Mouse (Mus musculus) limb, embryonic 10.5 days (tissue): Measurements from ENCODE around the gene Lca5. TPM values are rescaled to one million over a fixed set of nuclear protein-coding genes. Genes with fewer than 3 reads are reported as not detected.
A peak's percentile ranks its signal among the peaks of the same experiment; 100 is the strongest.

Experiments used
- DNase-seq: peaks from one replicate; pipeline ENCODE4 v3.0.0-alpha.2; 2017; ENCODE audit warnings: low spot score
- H3K27ac ChIP-seq: fragments of 300-500 bp; sonication (generic); 2 replicates; pipeline ENCODE4 v1.5.1; 2016; ENCODE audit warnings: mild to moderate bottlenecking
- H3K27me3 ChIP-seq: fragments of 300-500 bp; sonication (generic); 2 replicates; pipeline ENCODE4 v1.6.1; 2016; ENCODE audit warnings: low read depth, mild to moderate bottlenecking; ENCODE audit not compliant: poor library complexity, severe bottlenecking
- H3K36me3 ChIP-seq: fragments of 300-500 bp; sonication (generic); 2 replicates; pipeline ENCODE4 v1.6.1; 2016; ENCODE audit warnings: mild to moderate bottlenecking, moderate library complexity
- H3K4me1 ChIP-seq: fragments of 300-500 bp; sonication (generic); 2 replicates; pipeline ENCODE4 v1.6.1; 2016
- H3K4me3 ChIP-seq: fragments of 300-500 bp; sonication (generic); 2 replicates; pipeline ENCODE4 v1.5.1; 2016; ENCODE audit warnings: mild to moderate bottlenecking, moderate library complexity
- H3K9me3 ChIP-seq: fragments of 300-500 bp; sonication (generic); replicated peaks from 2 replicates; pipeline ENCODE4 v1.6.1; 2016; ENCODE audit warnings: mild to moderate bottlenecking
- WGBS: fragments of 180-500 bp; shearing (Covaris S2); methylation state at CpG from one replicate; pipeline ENCODE4 v1.1.7; 2016; 5-methylcytosine and 5-hydroxymethylcytosine counted together
- polyA plus RNA-seq: library from polyadenylated mRNA; unstranded; fragments of >200 nt; fragmentation: Nextera tagmentation; extraction: Ambion mirVana; gene quantifications from 2 replicates; pipeline ENCODE4 v1.2.1, GENCODE M21; 2016

Gene Lca5
- polyA plus RNA-seq, 1 experiment from 2014 or later, result 17.3 TPM

DNA sequence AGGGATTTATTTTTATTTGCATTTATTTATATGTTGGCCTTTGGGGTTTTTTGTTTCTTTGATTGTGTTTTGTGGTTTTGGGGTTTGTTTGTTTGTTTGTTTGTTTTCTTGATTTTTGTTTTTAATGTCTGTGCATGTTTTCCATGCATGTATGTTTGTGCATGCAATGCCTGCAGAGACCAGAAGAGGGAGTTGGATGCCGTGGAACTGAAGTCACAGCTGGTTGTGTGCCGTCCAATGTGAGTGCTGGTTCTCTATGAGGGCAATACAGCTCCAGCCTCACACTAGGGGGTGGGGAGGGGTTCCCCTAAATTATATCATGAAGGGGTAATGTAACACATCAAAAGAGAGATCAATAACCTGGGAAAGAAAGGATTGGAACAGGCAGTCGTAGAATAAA, 58.2 kb downstream of the Lca5 start:
- Histone ChIP-seq H3K27ac (no peak overlapping the region), H3K36me3 (no peaks in the 10 kb centered on the region), H3K27me3 (no peaks in the 10 kb centered on the region), H3K4me1 (no peaks in the 10 kb centered on the region), H3K4me3 (no peak overlapping the region), H3K9me3 (no peaks in the 10 kb centered on the region)
- peak; percentile 45 for DNase-seq
- WGBS, result 57% methylated on average over 3 of the region's 3 CpGs

DNA sequence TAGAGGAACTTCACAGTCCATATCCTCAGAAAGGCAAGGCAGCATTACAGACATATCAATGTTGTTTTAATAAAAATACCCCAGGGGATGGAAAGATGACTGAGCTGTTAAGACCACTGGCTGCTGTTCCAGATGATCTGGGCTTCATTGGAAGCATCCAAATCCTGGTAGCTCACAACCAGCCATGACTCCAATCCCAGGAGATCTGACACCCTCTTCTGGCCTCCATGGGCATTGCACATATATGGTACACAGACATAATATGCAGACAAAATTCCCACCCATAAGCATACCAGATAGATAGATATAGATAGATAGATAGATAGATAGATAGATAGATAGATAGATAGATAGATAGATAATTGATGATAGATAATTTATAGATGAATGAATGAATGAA, 59.6 kb downstream of the Lca5 start:
- H3K4me3 ChIP-seq, result no peak overlapping the region
- H3K36me3 ChIP-seq, result no peaks in the 10 kb centered on the region
- no peaks in the 10 kb centered on the region for H3K9me3 ChIP-seq
- H3K27ac ChIP-seq, result no peak overlapping the region
- H3K27me3 ChIP-seq, result no peaks in the 10 kb centered on the region
- peak; percentile 43 for DNase-seq
- H3K4me1 ChIP-seq, result no peaks in the 10 kb centered on the region

- H3K36me3 ChIP-seq, result no peaks in the 10 kb centered on the region
- H3K4me1 ChIP-seq, result no peaks in the 10 kb centered on the region
- DNase-seq, result no peak
- 89% methylated on average over 10 of the region's 10 CpGs for WGBS
- H3K4me3 ChIP-seq, result no peak overlapping the region
- H3K27me3 ChIP-seq, result no peaks in the 10 kb centered on the region
- no peaks in the 10 kb centered on the region for H3K9me3 ChIP-seq
- H3K27ac ChIP-seq, result no peak overlapping the region
Measured at GRCm38 (mm10) chr9:83379661-83380060, 61.3 kb downstream of the Lca5 start.

GRCm38 (mm10) chr9:83377132-83377531, 63.8 kb downstream of the Lca5 start:
- no peak for DNase-seq
- no peaks in the 10 kb centered on the region for H3K27me3 ChIP-seq
- H3K9me3 ChIP-seq, result no peaks in the 10 kb centered on the region
- 84% methylated on average over 2 of the region's 2 CpGs for WGBS
- H3K27ac ChIP-seq, result no peak overlapping the region
- no peaks in the 10 kb centered on the region for H3K4me1 ChIP-seq
- no peak overlapping the region for H3K4me3 ChIP-seq
- no peaks in the 10 kb centered on the region for H3K36me3 ChIP-seq

DNA sequence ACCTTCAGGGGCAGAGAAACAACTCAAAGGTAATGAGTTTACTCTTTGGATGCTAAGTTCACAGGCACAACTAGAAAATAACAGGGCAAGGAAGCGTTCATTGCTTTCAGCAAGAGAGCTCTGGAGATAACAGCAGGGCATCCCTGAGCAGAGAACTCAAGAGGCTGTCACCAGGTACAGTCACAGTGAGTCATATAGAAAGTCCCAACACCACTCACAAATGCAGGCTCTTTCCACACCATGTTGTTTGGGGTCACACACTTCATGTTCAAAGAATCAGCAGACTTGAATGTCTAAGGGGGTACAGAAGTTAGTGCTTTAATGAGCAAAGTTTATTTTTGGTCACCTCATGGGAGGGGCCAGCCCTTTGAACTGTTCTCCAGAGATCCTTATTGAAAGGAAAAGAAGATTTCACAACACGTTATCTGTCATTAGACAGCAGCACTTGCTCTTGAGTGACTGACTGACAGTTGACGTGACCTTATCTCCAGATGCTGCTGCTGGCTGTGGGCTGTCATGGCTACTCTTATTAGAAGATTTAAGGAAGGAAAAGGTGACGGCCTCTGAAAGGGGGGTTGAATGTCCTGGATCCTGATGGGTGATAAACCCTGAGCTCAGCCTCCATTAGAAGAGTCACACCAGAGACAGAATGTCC, 65.3 kb downstream of the Lca5 start:
- Histone ChIP-seq H3K4me1 (no peaks in the 10 kb centered on the region), H3K27me3 (no peaks in the 10 kb centered on the region), H3K4me3 (no peak overlapping the region), H3K27ac (no peak overlapping the region), H3K36me3 (no peaks in the 10 kb centered on the region), H3K9me3 (no peaks in the 10 kb centered on the region)
- no peak for DNase-seq
- 66% methylated on average over 4 of the region's 4 CpGs for WGBS

GRCm38 (mm10) chr9:83370907-83371306, 70.0 kb downstream of the Lca5 start:
- no peaks in the 10 kb centered on the region for H3K4me1 ChIP-seq
- no peaks in the 10 kb centered on the region for H3K27me3 ChIP-seq
- WGBS, result 67% methylated on average over 1 of the region's 1 CpGs
- H3K27ac ChIP-seq, result no peak overlapping the region
- H3K9me3 ChIP-seq, result no peaks in the 10 kb centered on the region
- no peak for DNase-seq
- no peaks in the 10 kb centered on the region for H3K36me3 ChIP-seq
- H3K4me3 ChIP-seq, result no peak overlapping the region

- WGBS, result 90% methylated on average over 1 of the region's 1 CpGs
- H3K27me3 ChIP-seq, result no peaks in the 10 kb centered on the region
Measured at GRCm38 (mm10) chr9:83368234-83368633, 72.7 kb downstream of the Lca5 start.

DNA sequence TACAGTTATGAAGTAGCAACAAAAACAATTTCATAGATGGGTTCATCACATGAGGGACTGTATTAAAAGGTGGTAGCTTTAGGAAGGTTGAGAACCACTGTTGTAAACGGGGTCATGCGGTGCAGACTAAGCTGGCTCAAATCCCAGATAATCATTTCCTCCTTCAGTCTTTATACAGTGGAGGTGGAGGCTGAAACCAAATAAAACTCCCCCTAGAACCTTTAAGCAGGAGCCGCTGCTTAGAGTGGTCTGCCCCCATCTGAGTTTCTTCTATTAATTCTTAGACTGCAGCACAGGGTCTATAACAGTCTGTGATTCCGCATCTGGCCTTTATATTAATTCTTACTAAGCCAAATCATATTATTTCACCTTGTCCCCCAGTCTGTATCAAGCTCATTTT, 85.1 kb downstream of the Lca5 start:
- Histone ChIP-seq H3K4me1 (peaks cover 10% of the 10 kb centered on the region), H3K27ac (no peak overlapping the region), H3K27me3 (no peaks in the 10 kb centered on the region), H3K4me3 (no peak overlapping the region), H3K36me3 (no peaks in the 10 kb centered on the region), H3K9me3 (no peaks in the 10 kb centered on the region)
- no peak for DNase-seq
- 90% methylated on average over 4 of the region's 4 CpGs for WGBS

More at GRCm38 (mm10) chr9:83368234-83368633, 72.7 kb downstream of the Lca5 start:
- Histone ChIP-seq H3K27ac (no peak overlapping the region), H3K4me1 (no peaks in the 10 kb centered on the region), H3K36me3 (no peaks in the 10 kb centered on the region), H3K4me3 (no peak overlapping the region), H3K9me3 (no peaks in the 10 kb centered on the region)
- DNase-seq, result no peak

- DNase-seq, result no peak
- no peaks in the 10 kb centered on the region for H3K9me3 ChIP-seq
- H3K4me3 ChIP-seq, result no peak overlapping the region
- 58% methylated on average over 7 of the region's 7 CpGs for WGBS
- H3K27ac ChIP-seq, result no peak overlapping the region
- H3K36me3 ChIP-seq, result no peaks in the 10 kb centered on the region
- H3K4me1 ChIP-seq, result peaks cover 32% of the 10 kb centered on the region
- no peaks in the 10 kb centered on the region for H3K27me3 ChIP-seq
Measured at GRCm38 (mm10) chr9:83353316-83353715, 87.6 kb downstream of the Lca5 start.

GRCm38 (mm10) chr9:83351171-83351570, 89.8 kb downstream of the Lca5 start:
- peaks cover 32% of the 10 kb centered on the region for H3K4me1 ChIP-seq
- H3K4me3 ChIP-seq, result no peak overlapping the region
- H3K27me3 ChIP-seq, result no peaks in the 10 kb centered on the region
- H3K9me3 ChIP-seq, result no peaks in the 10 kb centered on the region
- no peaks in the 10 kb centered on the region for H3K36me3 ChIP-seq
- DNase-seq, result peak; percentile 38
- peak overlapping the region; percentile 66 for H3K27ac ChIP-seq
- 63% methylated on average over 5 of the region's 5 CpGs for WGBS

GRCm38 (mm10) chr9:83350613-83351012, 90.3 kb downstream of the Lca5 start:
- H3K27me3 ChIP-seq, result no peaks in the 10 kb centered on the region
- H3K9me3 ChIP-seq, result no peaks in the 10 kb centered on the region
- H3K4me1 ChIP-seq, result peaks cover 32% of the 10 kb centered on the region
- WGBS, result 13% methylated on average over 5 of the region's 5 CpGs
- DNase-seq, result peak; percentile 63
- no peak overlapping the region for H3K4me3 ChIP-seq
- H3K27ac ChIP-seq, result peak overlapping the region; percentile 66; the same call in 1 of the 2 replicates
- no peaks in the 10 kb centered on the region for H3K36me3 ChIP-seq

- Histone ChIP-seq H3K9me3 (no peaks in the 10 kb centered on the region), H3K36me3 (no peaks in the 10 kb centered on the region), H3K27me3 (no peaks in the 10 kb centered on the region), H3K4me1 (peaks cover 32% of the 10 kb centered on the region), H3K27ac (peak overlapping the region; percentile 70), H3K4me3 (no peak overlapping the region)
- DNase-seq, result peak; percentile 32
- 14% methylated on average over 1 of the region's 1 CpGs for WGBS
Measured at GRCm38 (mm10) chr9:83349905-83350304, 91.0 kb downstream of the Lca5 start.

DNA sequence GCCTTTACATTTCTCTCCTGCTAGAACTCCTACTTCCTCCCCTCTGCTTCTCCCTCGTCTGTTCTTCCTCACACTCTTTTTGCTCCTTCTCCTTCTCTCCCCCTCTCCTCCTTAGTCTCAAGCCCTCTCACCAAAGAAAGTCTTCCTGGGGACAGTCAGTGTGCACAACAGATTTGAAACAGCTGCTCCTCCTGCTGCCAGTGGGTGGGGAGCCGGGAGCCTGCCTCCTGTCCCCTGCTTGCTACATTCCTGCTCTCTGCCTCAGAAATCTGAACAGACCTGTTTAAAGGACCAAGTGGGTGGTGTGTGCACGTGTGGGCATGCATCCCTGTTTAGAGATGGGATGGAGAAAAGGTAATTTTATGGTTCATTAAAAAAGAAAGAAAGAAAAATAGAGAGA, 91.4 kb downstream of the Lca5 start:
- Histone ChIP-seq H3K27ac (peak overlapping the region; percentile 70), H3K4me3 (no peak overlapping the region), H3K36me3 (no peaks in the 10 kb centered on the region), H3K9me3 (no peaks in the 10 kb centered on the region), H3K4me1 (peaks cover 32% of the 10 kb centered on the region), H3K27me3 (no peaks in the 10 kb centered on the region)
- peak; percentile 55 for DNase-seq
- WGBS, result 2% methylated on average over 3 of the region's 3 CpGs

GRCm38 (mm10) chr9:83347521-83347920, 93.4 kb downstream of the Lca5 start:
- WGBS, result 95% methylated on average over 5 of the region's 5 CpGs
- no peaks in the 10 kb centered on the region for H3K27me3 ChIP-seq
- H3K9me3 ChIP-seq, result no peaks in the 10 kb centered on the region
- peaks cover 32% of the 10 kb centered on the region for H3K4me1 ChIP-seq
- no peak overlapping the region for H3K4me3 ChIP-seq
- no peak overlapping the region for H3K27ac ChIP-seq
- no peaks in the 10 kb centered on the region for H3K36me3 ChIP-seq
- DNase-seq, result no peak
